Mouse (Mus musculus): ENCODE results near the gene Gm44511.
A peak's percentile ranks its signal among the peaks of the same experiment; 100 is the strongest.

The Gm44511 gene

DNA sequence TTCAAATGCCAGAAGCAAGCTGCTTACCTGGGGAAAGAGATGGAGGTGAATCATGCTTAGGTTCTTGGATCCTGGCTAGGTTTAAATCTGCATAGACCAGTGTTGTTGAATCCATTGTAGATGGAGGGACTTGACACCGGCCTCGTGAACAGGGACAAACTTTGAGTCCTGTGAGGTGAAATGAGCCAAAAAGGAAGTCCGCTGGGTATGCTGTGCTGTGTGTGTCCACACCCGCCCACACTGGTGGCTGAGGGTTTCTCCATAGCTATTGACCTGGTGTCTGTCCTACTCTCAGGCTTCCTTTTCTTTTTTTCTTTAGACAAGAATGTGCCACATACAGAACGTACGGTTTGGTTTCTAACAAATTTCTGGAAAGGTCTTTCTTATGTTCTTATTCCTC, at the start of gene Gm44511, which contains the start of gene Klrb1b:
Gm44511 (minus strand) TSS at position 184 of the 400 bp plus-strand sequence.
Klrb1b (minus strand) TSS at position 200 of the 400 bp plus-strand sequence.
- DNase-seq (ENCODE audit: low spot score): no peak

DNA sequence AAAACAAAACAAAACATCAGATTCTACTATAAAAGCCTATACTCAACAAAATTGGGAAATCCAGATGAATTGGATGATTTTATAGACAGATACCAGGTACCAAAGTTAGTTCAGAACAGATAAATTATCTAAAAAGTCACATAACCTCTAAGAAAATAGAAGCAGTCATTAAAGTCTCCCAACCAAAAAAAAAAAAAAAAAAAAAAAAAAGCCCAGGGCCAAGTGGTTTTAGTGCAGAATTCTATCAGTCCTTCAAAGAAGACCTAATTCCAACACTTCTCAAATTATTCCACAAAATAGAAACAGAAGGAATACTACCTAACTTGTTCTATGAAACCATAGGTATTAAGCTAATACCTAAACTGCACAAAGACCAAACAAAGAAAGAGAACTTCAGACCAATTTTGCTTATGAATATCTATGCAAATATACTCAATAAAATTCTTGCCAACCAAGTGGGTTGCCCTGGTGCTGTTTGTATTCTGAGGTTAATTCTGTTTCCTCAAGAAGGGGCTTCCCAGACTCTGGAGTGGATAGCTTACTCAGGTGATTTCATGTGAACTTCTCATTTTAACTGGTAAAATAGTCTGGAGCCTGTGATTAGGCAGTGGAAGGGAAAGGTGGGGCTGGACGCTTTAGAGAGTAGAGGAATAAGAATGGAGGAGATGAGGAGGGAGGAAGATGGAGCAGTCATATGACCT, 45.9 kb upstream of the Gm44511 start:
- DNase-seq (ENCODE audit: low spot score): no peak

DNA sequence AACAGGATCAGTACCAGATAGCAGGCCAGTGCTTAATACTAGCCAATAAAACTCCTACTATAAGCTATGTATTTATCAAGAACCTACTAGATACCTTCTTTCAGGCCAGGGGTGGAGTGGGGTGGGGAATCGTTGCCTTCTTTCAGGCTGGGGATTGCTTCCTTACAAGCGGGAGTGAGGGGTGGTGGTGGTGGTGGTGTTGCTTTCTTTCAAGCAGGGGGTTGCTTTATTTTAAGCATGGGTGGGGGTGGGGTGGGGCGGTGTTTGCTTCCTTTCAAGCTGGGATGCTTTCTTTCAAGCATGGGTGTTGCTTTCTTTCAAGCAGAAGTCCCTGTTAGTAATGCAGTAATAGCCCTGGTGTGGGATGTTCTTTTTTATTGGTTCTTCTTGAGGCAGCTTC, 42.7 kb upstream of the Gm44511 start:
- no peak for DNase-seq (ENCODE audit: low spot score)

DNA sequence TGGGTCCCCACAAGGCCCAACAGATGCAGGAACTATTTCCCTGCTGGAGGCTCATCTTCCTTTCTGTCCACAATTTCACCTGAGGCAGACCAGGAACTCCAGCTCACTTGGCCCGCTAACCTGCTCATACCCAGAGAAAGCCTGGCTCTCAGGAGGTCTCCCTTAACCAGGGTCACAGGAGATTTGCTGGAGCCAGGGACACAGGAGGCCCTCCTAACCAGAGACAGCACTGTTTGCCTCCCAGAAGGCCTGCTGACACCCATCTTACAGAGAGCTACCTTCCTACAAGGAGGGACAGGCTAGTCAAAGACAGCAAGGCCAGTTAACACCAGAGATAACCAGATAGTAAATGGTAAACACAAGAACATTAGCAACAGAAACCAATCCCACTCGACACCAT, 31.9 kb upstream of the Gm44511 start:
- no peak for DNase-seq (ENCODE audit: low spot score)

DNA sequence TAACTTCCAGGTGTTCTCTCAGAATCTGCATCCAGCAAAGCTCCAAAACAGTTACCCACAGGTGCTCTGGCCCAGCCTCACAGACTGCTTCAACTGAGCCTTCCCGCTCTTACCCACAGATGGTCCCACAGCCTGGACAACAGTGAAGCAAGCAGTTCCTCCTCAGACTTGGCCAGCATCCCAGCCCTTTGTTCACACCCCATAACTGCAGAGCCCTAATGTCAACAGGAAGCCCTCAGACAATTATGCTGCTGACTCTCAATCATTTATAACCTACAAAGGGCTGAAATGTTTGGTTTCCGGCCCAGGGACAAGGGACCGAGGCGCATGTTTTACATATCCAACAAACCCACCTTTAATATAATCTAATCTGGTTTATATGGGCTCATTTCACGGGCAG, 30.1 kb upstream of the Gm44511 start:
- DNase-seq (ENCODE audit: low spot score): peak; percentile 66

DNA sequence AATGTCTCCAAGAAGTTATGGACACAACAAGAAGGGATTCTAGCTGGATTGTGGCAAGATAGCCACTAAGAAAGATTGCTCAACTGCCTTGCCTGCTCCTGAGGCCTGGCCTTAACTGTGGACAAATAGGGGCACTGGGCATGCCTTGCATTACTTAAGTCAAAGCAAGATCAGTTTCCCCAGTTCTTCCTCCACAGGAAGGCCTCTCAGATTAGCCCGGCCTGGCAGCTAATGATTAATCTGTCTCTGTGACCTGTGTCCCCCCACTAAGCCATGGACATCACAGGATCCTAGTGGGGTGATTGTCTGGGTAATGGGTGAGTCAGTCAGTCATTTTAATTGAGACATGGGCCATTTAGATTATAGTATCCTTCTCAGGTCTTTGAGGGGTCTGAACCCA, 29.4 kb upstream of the Gm44511 start:
- DNase-seq (ENCODE audit: low spot score): no peak

DNA sequence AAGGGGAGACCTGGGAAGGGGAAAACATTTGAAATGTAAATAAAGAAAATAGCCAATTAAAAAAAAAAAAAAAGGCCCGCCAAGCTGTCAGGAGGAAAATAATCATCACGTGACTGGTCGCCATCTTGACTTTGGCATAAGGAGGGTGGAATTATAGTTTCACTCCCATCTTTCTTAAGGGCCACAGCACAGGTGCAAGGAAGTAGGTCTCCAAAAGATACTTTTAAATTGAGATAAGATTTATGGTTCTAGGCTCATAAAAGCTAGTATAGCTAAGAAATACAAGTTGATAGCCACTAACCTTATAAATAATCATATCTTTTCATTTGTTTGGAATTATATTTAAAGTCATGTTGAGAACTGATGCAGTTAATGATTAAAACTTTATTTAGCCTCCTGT, 28.8 kb upstream of the Gm44511 start:
- DNase-seq (ENCODE audit: low spot score): no peak

DNA sequence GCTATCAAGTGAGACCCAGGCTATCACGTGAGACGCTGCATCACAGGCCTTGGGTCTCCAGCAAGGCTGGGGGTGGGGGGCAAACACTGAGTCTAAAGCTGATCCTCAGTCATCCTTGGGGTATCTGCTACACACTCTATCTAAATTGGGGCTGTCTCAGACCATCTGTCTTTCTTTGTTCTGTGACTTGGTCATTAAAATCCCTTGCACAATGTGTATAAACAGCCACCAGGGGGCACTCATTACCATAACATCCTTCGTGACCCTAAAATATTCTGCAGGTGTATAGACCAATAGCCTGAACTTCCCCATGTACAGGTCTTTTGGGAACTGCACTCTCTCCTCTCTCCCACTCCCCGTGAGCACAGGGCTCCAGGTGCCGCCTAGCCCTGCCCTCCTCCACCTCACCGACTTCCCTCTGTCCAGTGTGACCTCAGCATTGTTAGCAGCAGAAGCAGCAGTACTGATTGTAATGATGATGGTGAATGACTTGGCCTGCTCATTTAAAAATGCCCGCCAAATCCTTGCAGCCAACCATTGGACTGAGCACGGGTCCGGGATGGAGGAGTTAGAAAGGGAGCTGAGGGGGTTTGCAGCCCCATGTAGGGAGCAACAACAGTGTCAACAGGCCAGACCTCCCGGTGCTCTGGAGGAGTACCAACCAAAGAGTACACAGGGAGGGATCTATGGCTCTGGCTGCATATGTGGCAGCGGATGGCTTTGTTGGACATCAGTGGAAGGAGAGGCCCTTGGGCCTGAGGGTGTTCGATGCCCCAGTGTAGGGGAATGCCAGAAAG, 28.1 kb upstream of the Gm44511 start:
- DNase-seq (ENCODE audit: low spot score): peak; percentile 39

DNA sequence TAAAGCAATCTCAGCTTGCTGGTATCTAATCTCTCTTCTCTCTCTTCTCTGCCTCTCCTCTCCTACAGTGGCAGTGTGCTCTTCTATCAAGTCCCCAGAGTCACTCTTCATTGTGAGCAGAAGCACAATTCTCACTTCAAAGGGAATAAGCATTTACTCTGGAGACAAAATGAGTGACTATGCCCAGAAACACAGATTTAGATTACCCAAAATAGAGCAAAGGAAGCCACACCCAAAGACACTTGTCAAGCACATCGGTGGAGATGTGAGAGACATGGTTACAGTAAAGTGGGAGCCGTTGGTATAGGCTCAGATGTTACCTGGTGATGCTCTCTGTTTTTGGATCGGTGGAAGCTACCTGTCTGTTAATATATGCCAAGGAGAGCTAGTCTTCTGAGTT, 26.7 kb upstream of the Gm44511 start:
- no peak for DNase-seq (ENCODE audit: low spot score)

DNA sequence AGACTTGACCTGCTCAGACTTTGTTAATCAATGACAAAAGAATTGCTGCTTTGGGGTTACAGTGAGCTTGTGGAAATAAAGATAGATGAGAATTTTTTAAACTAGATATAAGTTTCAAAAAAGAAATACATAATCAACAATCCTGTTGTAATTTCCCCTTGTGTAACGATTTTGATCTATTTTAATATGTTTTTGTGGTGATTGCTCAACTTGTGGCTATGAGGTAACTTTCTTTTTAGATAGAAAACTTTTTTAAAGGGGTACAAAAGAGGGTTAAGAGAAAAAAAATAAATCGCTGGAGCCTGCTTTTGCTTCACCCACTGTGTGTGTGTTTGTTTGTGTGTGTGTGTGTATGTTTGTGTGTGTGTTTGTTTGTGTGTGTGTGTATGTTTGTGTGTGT, 25.0 kb upstream of the Gm44511 start:
- DNase-seq (ENCODE audit: low spot score): no peak

DNA sequence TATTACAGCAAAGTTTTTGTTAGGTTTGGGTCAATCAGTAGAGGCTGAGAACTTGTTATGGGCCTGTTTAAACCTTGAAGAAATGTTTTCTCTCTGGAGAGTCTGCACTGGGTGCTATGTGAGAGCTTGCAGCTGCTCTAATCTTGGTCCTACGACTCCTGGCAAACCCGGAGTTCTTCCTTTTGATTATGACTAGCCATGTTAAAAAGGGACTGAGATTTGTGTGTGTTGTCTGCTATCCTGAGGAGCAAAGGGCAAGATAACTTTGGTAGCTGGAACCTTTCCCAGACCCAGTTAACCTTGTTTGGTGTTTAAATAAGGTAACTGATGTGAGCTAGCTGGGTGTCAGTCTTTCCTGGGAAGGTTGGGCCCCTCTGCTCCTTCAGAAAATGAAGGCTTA, 24.6 kb upstream of the Gm44511 start:
- DNase-seq (ENCODE audit: low spot score): no peak

DNA sequence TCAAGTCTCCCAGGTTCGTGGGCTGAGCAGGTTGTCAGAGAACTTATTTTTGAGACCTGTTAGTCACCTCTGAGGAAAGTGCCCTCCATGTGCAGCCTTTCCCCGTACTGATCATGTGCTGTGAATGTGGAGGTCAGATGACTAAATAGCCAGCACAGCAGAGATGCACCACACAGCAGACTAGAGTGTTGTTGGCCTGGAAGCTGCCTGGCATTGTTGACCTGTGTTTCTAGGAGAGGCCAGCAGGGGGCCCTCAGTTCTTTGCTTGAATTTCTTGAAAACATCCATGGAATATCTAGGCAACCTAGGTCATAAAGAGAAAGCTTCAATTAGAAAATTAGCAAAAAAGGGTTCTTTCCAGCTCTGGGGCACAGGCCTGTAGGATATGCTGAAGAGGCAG, 23.8 kb upstream of the Gm44511 start:
- peak; percentile 57 for DNase-seq (ENCODE audit: low spot score)

DNA sequence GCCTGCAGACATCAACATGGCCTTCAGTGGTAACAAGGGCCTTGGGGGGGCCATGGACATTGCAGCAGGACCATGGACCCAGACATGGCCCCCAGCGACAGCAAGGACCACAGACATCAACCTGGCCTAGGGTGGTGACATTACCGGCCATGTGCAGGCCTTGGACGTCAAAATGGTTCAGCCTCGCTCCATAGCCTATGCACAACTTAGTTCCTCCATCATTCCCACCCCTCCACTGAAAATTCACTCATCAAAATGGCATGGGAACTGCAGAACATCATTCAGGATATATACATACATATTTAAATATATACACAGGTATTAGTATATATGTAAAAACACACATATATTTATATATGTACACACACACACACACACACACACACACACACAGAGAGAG, 21.3 kb upstream of the Gm44511 start:
- DNase-seq (ENCODE audit: low spot score): no peak

DNA sequence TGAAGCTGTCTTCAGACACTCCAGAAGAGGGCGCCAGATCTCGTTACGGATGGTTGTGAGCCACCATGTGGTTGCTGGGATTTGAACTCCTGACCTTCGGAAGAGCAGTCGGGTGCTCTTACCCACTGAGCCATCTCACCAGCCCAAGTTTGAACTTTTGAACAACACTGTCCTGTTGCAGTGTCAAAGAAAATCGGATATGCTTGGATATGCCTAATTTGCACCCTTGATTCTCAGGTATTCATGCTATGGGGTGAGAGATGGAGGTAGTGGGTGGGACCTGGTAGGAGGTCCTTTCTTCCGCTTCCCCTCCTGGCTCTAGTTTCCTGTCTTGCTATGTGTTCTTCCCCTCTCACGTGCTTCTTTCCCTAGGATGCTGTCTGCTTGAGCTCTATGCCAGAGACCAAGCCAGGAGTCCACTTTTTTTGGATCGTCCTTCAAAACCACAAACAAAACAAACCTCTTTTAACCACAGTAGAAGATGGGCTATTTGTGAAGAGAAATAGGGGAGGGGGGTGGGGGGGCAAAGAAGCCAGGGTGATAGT, 20.0 kb upstream of the Gm44511 start:
- no peak for DNase-seq (ENCODE audit: low spot score)

DNA sequence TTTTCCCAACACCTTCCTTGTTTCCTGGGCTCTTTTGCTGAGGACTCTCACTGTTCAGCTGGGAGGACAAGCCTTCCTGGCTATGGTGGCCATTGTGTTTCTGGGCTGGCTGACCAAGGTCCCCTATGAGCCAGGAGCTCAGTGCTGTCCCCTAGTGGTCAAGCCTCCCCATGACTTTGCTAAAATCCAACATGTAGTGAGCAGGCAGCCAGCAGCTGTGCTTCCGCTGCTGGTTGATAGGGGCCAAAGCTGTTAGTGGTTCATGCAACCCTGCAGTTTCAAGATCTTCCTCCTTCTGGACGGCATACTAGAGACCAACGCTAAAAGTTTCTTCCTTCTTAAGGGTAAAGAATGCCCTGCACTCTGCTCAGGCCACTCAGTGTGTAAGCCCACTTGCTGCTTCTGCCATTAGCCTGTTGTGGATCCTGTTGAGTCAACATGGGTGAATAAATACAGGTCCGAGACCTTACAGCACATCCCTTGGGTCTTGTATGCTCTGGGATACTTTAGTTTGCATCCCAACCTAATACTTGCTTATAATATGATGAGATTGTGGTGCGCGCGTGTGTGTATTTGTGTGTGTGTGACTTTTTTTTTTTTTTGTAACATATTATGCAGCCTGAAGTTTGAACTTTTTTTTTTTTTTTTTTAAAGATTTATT, 19.3 kb upstream of the Gm44511 start:
- DNase-seq (ENCODE audit: low spot score): peak; percentile 81

DNA sequence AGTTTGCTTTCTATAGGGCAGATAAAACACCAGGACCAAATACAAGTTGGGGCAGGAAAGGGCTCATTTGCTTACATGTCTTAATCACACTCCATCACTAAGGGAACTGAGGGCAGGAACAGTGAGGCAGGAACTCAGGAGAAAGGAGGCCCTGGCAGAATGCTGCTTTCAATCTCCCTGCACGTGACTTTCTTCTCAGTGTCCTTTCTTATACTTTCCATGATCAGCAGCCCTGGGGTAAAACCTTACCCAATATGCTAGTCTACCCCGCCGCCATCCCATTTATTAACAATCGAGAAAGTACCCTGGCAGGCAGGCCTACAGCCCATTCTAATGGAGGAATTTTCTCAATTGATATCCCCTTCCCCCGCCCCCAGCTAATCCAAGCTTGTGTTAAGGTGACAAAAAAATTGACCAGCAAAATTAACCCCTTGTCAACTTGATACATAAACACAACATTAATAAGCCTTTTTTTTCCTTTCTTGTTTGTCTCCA, 18.5 kb upstream of the Gm44511 start:
- no peak for DNase-seq (ENCODE audit: low spot score)

DNA sequence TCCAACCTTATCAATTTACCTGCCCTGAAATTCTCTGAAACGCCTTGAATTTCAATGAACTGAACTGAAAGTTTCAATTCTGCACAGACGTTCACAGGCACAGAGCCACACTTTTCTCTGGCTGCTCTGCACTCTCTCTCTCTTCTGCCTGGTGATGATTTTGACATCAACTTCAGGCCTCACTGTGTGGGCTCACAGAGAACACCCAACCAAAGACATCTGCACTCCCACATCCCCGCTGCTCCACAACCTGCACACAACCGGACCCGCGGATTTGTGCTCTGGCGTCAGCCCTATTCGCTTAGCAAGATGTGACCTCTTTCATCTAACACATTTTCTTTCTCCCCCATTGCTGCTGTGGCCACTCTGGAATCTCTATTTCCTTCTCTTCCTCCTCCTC, 18.0 kb upstream of the Gm44511 start:
- DNase-seq (ENCODE audit: low spot score): no peak

DNA sequence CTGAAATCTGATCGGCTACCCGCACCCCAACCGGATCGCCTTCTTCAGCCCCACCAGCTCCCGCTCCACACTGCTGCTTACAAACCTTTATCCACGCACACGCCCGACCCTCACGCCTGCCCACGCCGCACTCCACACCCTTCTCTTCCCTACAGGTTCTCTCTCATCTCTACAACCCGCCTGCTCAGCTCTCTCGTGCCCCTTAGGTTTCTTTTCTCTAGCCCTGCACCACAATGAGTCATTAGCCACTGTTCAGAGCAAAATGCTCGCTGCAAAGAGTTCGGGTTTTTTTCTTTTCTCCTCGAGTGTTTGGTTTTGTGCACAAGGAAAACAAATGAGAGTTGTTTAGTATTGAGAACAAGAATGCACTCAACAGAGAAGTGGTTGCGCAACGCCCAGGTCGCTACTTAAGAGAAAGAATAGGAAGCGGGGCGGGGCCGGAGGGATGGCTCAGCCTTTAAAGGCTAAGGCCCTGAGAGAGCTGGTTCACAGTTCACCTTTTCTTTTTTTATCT, 17.4 kb upstream of the Gm44511 start:
- peak; percentile 59 for DNase-seq (ENCODE audit: low spot score)

DNA sequence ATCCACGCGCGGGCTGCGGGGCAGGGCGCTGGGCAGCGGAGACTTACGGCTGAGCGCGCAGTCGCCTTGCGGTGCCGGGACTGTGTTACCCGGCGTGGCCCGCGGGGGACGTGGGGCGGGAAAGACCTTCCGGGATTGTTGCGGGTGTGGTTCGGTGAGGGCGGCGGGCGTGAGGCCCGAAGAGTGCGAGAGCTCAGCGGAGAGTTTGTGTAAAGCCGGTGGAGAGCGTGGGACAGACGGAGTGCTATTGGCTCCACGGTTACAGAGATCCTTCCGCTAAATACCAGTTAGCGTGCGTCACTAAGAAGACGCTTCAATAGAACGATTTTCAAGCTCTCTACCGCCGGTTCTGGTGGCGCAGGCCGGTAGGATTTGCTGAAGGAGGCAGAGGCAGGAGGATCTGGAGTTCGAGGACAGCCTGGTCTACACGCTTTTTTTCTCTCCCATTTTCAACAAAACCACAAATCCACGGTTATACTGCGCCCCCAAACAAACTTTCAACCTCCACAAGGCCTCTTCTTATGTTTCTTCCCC, 16.9 kb upstream of the Gm44511 start:
- peak; percentile 86 for DNase-seq (ENCODE audit: low spot score)

DNA sequence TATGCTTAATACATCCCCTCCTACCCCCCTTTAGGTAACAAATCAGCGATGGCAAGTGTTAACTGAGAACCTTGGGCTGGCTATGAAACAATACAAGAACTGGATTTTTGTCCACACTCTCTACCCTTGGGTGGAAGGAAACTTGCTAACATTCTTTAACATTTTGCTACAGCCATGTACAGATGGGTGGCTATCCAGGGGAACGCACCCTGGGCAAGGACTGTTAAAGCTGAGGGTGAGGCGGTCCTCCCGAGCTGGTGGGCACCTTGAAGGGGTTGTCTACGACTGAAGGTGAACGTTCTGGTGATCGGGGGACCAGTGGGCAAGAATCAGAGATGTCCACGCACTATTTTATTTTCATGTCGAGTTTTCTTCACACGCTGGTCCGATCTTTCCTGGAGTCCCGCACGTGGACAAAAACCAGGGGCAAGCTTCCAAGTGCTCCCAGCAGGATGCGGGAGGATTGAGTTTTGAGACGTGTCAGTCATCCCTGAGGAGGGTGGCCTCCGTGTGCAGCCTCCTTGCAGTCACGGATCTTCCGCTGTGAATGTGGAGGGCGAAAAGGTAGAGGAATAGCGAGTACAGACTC, 16.3 kb upstream of the Gm44511 start:
- no peak for DNase-seq (ENCODE audit: low spot score)

DNA sequence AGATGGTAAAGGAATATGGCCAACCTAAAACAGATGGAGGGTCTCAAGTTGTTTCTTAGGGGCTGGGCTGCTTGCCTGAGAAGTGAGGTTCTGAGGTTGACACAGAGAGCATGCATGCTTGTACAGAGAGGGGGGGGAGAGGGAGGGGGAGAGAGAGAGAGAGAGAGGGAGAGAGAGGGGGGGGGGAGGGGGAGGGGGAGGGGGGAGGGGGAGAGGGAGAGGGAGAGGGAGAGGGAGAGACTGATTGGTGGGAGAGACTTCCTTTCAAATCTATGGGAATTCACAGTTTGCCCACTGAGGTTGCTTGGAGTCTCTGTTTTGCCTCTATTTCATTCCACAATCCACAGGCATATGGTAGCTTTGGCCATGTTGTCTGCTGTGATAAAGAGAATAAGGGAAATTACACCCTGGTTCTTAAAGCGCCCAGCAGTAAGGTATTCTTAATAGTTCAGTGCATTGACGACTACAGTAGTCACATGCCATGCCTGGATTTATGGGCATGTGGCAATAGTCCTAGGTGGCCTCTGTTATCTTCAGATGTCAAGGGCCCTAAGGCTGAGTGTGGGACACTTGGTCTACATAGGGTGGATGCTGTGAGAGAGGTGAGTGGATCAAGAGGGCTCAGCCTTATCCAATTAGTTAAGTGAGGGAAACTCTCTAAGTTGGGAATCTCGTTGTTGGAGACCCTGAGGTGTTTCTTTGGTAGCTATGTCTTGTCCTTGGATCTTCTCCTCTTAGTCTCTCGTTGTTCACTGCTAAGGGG, 15.4 kb upstream of the Gm44511 start:
- DNase-seq (ENCODE audit: low spot score): no peak

All from ovary, postnatal 36 days (tissue).